In the genomic region with DNA sequence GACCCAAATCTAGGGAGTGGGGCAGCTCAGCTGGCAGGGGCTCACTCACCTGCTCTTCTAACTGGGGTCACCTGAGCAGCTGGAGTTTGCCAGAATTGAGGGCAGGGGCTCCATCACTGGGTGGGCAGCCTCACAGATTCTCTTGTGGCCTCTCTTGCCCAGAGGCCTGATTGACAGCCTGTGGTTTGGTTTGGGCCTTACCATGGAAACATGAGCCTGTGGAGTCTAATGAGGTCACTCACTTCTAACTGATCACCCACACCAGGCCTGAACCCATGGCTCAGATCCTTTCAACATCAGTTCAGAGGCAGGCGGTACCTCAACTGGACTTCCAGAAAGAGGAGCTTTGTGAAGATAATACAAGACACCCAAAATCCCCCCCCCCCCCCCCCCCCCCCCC, we compare ENCODE assay signal across 10 mouse cellular contexts. TPM values are rescaled to one million over a fixed set of nuclear protein-coding genes. Genes with fewer than 3 reads are reported as not detected.
DNase-seq lines count a peak whose midpoint lies in the region; ATAC-seq and TF ChIP-seq lines count a peak whose summit lies in the region.
"Had no signal": no experiment of that assay in that cellular context is flagged by ENCODE, and none has a peak within 500 bp of the region (broad histone marks: within the 10 kb centered on the region; RNA-seq: fewer than 3 reads in every experiment).

No protein-coding gene starts in this region.

- peak; percentile 30; the same call in 1 of the 2 replicates for ATAC-seq in heart, postnatal 0 days (ENCODE audit: insufficient read depth, low read depth)
- peak; percentile 51 for ATAC-seq in midbrain, embryonic 16.5 days

- TF ChIP-seq CTCF in heart, postnatal 0 days (IDR thresholded peaks at IDR 0.05; ENCODE audit: low read depth), result no peak

- H3K9ac ChIP-seq in heart, postnatal 0 days (replicated peaks; ENCODE audit: low read depth, low read length), result no peak overlapping the region
- no peak overlapping the region for H3K9ac ChIP-seq in midbrain, embryonic 16.5 days (ENCODE audit: low read depth, low read length)

- H3K36me3 ChIP-seq in heart, postnatal 0 days (replicated peaks; ENCODE audit: control insufficient read depth, insufficient read depth, low read length), result no peaks in the 10 kb centered on the region
- H3K36me3 ChIP-seq in midbrain, embryonic 16.5 days (ENCODE audit: control insufficient read depth, insufficient read depth, low read length), result no peaks in the 10 kb centered on the region

- peak; percentile 6 for DNase-seq in kidney, postnatal 14 days
- DNase-seq in kidney, adult 18-20 months, result no peak
- DNase-seq in embryo, embryonic 11 days, result peak; percentile 50
- DNase-seq in heart, postnatal 0 days (ENCODE audit: low spot score), result no peak
- DNase-seq in kidney, adult 8-10 months, result no peak
- no peak for DNase-seq in thymus, postnatal 14 days
- DNase-seq in cerebellum, adult 18-20 months, result no peak

- TF ChIP-seq EP300 in heart, postnatal 0 days (IDR thresholded peaks at IDR 0.05; ENCODE audit: low read depth), result no peak

- H3K27me3 ChIP-seq in heart, postnatal 0 days (ENCODE audit: control insufficient read depth, insufficient read depth, low read length), result no peaks in the 10 kb centered on the region
- no peaks in the 10 kb centered on the region for H3K27me3 ChIP-seq in midbrain, embryonic 16.5 days (ENCODE audit: control insufficient read depth, insufficient read depth, low read depth, low read length)

- 33% methylated on average over 1 of the region's 1 CpGs for WGBS in heart, postnatal 0 days
- 6% methylated on average over 1 of the region's 1 CpGs for WGBS in midbrain, embryonic 16.5 days

- no peaks in the 10 kb centered on the region for H3K9me3 ChIP-seq in heart, postnatal 0 days (replicated peaks; ENCODE audit: control insufficient read depth, low read length)
- no peaks in the 10 kb centered on the region for H3K9me3 ChIP-seq in midbrain, embryonic 16.5 days (replicated peaks; ENCODE audit: control insufficient read depth, low read length, poor library complexity, severe bottlenecking)

- H3K4me3 ChIP-seq in heart, postnatal 0 days (ENCODE audit: low read depth, low read length), result no peak overlapping the region
- no peak overlapping the region for H3K4me3 ChIP-seq in midbrain, embryonic 16.5 days (ENCODE audit: low read depth, low read length)
- H3K4me3 ChIP-seq: erythroblast, embryonic 14.5 days; left cerebral cortex, adult 2 months had no signal

- no peak overlapping the region for H3K27ac ChIP-seq in heart, postnatal 0 days (ENCODE audit: low read depth)
- peak overlapping the region; percentile 87 for H3K27ac ChIP-seq in midbrain, embryonic 16.5 days (ENCODE audit: low read length)
- H3K27ac ChIP-seq: left cerebral cortex, adult 2 months had no signal

- H3K4me2 ChIP-seq in heart, postnatal 0 days (ENCODE audit: low read depth, low read length), result peak overlapping the region; percentile 31
- H3K4me2 ChIP-seq in midbrain, embryonic 16.5 days (ENCODE audit: low read length), result no peak overlapping the region

- peaks cover 4% of the 10 kb centered on the region; the same call in 1 of the 2 replicates for H3K4me1 ChIP-seq in heart, postnatal 0 days (ENCODE audit: control insufficient read depth, insufficient read depth)
- peaks cover 16% of the 10 kb centered on the region for H3K4me1 ChIP-seq in midbrain, embryonic 16.5 days (ENCODE audit: control insufficient read depth, insufficient read depth, low read length)

RNA-seq across cellular contexts. Expression of a gene that starts 33.9 kb away (rescaled TPM):
- 0.19 and 0.53 TPM in 2 replicates for total RNA-seq in heart, postnatal 0 days (2014; rRNA removed; ENCODE audit: low replicate concordance)
- polyA plus RNA-seq in heart, postnatal 0 days (2015; fragmentation: Nextera tagmentation; extraction: Ambion mirVana), result 1.7 and 1.8 TPM in 2 replicates
- polyA plus RNA-seq in midbrain, embryonic 16.5 days (2015; fragmentation: Nextera tagmentation; extraction: Ambion mirVana), result 0.87 and 1.1 TPM in 2 replicates
- polyA plus RNA-seq: erythroblast, embryonic 14.5 days had no signal

Comparison
In these comparisons a context has a peak if more than half of its experiments do, and no peak if none do; other contexts are left out.
1. DNase-seq: peak in kidney, postnatal 14 days (single experiment) and embryo, embryonic 11 days (single experiment); none in kidney, adult 18-20 months (single experiment), heart, postnatal 0 days (single experiment), kidney, adult 8-10 months (0 of 2), thymus, postnatal 14 days (single experiment) and cerebellum, adult 18-20 months (0 of 2).